Mouse (Mus musculus): ENCODE data around the gene Zfp729b.

GRCm38 (mm10) chr13:67637294-67638007 lies 27.9 kb upstream of the Zfp729b start, which contains the start of the genes Gm49345 and Zfp729a:
- TF ChIP-seq CTCF (IDR thresholded peaks at IDR 0.05; ENCODE audit: extremely low read depth, insufficient read depth, insufficient read length, insufficient replicate concordance) (no peak), POLR2A (IDR thresholded peaks at IDR 0.05; ENCODE audit: low read depth, low read length) (no peak; the same call in 1 of the 2 replicates)

All from spleen, adult 2 months (tissue).